Mouse (Mus musculus) hindlimb bud, embryonic 11.5 days (tissue): ENCODE results near the gene Ldlr.
"Not testable (repeated sequence)": the region's sequence is repeated elsewhere in the genome, so short reads cannot be mapped to it uniquely, and the experiment has no call there.

Experiments
- DNase-seq: peaks from one replicate; pipeline ENCODE4 v3.0.0-alpha.2; 2012; ENCODE audit warnings: low read depth, low spot score; ENCODE audit errors: extremely low spot score

Ldlr gene

DNA sequence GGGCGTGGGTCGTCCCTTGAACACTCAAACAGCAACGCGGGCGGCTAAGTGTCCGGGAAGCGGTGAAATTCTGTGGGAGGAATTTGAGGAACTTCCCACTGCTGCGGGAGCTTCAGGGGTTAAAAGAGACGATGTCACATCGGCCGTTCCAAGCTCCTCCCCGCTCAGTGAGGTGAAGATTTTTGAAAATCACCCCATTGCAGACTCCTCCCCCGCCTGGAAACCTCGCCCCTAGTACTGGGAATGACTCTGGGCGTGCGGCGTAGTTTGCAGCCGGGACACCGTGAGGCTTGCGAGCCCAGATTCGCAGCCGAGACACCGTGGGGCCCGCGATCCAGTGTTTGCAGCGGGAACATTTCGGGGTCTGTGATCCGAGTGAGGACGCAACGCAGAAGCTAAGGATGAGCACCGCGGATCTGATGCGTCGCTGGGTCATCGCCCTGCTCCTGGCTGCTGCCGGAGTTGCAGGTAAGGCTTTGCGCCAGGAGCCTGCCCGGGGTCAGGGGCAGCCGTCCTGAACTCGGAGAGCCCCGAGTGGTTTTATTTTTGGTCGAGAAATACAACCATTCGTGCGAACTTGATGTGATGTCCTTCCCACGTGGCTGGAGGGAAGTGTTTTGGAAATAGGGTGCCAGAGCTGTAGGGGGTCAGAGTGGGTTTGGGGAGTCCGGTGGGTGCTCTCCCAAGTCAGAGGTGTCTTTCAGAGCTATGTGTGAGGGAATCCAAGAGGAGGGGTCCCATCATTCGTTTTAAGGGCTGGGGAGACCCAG is at the start of gene Ldlr:
Gene Ldlr (plus strand): TSS at position 107 of the 770 bp plus-strand sequence.
- DNase-seq: peak; percentile 73

- DNase-seq: no peak
Measured at GRCm38 (mm10) chr9:21677706-21678105, 45.6 kb upstream of the Ldlr start.

DNA sequence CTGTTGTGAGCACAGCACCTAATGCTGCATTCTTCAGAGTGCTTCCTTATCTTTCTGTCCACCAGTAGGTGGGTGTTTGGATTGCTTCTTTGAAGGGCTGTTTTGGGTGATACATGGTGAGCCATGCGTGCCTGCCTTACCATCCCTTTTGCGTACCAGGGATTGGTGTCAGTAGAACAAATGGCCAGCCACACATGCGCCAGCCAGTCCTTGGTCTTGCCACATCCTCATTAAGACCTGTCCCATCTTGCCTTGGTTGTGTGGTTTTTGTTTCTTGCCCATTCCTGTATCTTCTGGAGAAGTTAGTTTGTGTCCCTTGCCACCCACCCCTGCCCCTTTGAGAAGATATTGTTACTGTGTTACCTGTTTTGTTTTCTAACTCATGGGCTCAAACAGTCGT is 42.8 kb upstream of the Ldlr start:
- DNase-seq: no peak

- DNase-seq: no peak
Measured at GRCm38 (mm10) chr9:21682827-21683226, 40.5 kb upstream of the Ldlr start.

GRCm38 (mm10) chr9:21683897-21684296 is 39.4 kb upstream of the Ldlr start:
- DNase-seq: no peak

DNA sequence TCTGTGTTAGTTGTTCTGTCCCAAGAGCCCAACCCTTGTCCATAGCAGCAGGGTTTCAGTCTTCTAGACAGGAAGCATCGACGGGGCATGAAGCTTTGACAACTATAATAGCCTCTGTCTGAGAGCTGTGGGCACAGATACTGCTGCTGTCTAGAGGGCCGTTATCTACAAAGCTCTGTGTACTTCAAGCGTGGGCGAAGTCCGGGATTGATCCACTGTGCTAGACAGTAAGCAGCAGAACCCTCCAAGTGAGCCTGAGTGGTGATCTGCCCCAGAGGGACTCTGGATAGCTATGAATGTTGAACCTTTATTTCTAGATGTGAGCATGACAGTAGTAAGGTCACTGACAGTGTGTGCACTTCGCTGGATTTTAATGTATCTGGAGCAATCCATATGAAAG is 34.7 kb upstream of the Ldlr start:
- no peak for DNase-seq

- DNase-seq: no peak
Measured at GRCm38 (mm10) chr9:21690031-21690430, 33.3 kb upstream of the Ldlr start.

DNA sequence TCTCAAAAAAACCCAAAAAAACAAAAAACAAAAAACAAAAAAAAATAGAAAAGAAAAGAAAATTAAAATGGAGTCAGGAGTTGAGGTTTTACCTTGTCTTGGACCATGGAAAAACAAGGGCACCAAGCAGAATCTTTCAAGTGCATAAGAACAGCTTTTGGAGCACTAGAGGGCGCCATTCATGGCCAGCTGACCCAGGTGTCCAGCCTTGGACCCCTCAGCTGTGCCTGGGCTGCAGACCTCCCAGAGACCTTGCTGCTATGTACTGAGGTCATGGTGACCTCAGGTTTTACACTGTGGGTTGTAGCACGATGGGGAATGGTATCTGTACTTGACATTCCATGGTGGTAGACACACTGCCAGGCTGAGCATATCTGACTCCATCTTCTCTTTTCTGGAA is 31.4 kb upstream of the Ldlr start:
- peak; percentile 12 for DNase-seq

- DNase-seq: no peak
Measured at GRCm38 (mm10) chr9:21692491-21692890, 30.8 kb upstream of the Ldlr start.

- no peak for DNase-seq
Measured at GRCm38 (mm10) chr9:21694071-21694470, 29.2 kb upstream of the Ldlr start.

DNA sequence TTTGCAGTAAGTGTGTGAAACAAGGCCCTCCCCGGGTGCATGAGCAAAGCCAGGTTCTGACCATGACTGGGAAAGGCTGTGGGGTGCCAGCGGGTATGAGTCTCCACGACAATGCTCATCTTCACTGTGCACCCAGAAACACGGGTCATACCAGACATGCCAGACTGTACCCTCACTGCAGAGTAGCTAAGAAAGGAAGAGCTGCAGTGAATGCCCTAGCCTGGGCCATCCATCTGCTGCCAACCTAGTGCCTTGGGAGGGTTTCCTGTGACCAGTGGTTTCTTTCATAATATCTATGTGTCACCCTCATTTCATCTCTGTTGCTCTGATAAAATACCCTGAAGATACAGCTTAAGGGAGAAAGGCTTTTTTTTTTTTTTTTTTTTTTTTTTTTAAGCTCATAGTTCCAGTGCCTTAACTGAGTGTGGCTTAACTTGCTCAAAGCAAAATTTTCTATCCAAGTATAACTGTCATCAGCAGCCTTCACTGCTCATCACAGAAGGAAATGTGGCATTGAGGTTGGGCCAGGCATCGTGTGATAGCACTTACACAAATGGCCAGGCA is 28.0 kb upstream of the Ldlr start:
- DNase-seq: no peak

DNA sequence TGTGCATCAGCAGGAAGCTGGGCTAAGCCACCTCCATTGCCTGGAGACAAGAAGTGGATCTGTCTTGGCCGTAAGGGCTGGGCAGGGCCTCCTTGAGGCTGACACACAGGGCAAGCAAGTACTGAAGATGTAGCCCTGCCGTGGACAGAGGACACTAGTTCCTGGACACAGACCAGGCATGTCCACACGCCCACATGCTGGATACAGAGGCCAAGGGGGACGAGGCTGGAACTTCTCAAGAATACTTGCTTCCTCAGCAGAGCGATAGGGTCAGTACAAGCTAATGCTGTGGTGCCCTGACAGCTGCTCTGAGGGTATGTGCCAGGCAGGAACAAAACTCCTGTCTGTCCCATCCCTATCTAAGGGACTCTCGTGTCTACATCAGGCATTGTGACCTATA is 26.2 kb upstream of the Ldlr start:
- no peak for DNase-seq

GRCm38 (mm10) chr9:21699280-21699679 is 24.0 kb upstream of the Ldlr start:
- DNase-seq: not testable (repeated sequence)

DNA sequence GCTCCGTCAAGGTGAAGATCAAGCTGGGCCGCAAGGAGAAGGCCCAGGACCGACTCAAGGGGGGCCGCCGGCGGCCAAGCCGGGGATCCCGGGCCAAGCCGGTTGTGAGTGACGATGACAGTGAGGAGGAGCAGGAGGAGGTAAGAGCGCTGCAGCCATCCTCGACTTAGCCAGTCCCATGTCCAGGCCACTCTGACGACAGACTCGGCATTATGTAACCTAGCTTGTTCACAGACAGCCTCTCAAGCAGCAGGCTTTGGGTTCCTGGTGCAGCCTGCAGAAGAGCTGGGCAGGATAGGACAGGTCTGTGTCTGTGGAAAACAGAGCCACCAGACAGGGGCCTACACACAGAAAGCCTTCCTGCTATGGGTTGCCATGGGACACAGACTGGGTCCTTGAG is 22.2 kb upstream of the Ldlr start:
- DNase-seq: no peak

DNA sequence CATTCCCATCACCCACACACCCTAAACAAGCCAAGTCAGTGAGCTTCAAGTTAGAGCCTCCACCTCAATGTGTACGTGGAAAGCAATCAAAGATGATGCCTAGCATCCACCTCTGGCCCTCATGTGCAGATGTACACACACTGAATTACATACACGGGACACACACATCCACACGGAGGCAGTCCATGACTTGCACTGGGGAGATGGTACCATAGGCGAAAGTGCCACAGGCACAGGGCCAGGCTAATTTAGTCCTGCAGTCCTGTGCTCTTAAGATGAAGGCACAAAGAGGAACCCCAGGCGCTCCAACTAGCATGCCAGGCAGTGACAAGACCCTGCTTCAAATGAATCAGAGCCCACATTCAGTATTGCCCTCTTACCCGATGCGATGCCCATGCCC is 19.8 kb upstream of the Ldlr start:
- DNase-seq: no peak

DNA sequence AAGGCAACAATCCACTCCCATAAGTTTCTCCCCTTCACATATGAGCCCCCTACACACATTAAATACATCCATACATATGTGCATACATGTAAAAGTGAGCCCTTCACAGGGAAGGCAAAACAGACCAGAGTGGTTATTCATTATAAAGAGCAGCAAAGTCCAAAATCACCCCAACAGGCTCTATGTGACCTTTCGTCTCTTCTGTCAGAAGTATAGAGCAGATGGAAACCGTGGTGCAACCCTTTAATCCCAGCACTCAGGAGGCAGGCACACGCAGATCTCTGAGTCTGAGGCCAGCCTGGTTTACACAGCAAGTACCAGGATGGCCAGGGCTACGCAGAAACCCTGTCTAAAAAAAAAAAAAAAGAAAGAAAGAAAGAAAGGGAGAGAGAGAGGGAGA is 17.2 kb upstream of the Ldlr start:
- no peak for DNase-seq

- no peak for DNase-seq
Measured at GRCm38 (mm10) chr9:21706586-21707265, 16.6 kb upstream of the Ldlr start.

DNA sequence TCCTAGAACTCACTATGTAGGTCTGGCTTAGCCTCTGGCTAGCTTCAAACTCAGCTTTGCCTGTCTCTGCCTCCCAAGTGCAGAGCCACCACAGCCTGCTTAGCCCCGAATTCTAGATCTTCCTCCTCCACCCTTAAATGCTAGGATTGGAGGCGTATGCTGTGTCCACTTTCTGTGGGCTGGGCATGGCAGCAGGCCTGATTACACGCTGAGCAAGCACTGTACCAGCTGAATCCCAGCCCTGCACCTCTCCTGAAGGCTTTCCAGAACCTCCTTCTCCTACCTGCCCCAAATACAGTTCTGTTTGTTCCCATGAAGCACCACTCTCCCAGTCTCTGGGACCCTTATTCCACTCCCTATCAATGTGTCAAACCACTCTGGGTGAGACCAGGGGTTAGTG is 13.9 kb upstream of the Ldlr start:
- no peak for DNase-seq

- DNase-seq: no peak
Measured at GRCm38 (mm10) chr9:21715298-21715697, 8.0 kb upstream of the Ldlr start.

- DNase-seq: no peak
Measured at GRCm38 (mm10) chr9:21717015-21717414, 6.3 kb upstream of the Ldlr start.

DNA sequence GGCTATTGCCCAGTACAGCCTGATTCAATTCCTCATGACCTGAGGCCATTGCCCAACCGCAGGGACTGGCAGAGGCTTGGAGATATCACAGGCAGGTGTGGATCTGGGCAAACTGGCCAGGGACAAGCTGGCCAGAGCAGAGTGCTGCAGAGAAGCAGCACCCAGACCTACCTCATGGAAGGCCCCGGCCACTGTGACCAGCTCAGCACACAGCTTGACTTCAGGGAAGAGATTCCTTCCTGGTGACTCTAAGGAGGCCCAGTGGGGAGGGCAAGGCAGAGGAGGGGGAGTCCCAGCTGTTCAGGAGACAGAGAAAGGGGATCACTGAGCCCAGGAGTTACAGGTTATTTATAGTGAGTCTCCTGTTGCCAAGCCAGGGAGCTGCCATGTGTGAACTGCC is 2.2 kb upstream of the Ldlr start:
- DNase-seq: no peak

DNA sequence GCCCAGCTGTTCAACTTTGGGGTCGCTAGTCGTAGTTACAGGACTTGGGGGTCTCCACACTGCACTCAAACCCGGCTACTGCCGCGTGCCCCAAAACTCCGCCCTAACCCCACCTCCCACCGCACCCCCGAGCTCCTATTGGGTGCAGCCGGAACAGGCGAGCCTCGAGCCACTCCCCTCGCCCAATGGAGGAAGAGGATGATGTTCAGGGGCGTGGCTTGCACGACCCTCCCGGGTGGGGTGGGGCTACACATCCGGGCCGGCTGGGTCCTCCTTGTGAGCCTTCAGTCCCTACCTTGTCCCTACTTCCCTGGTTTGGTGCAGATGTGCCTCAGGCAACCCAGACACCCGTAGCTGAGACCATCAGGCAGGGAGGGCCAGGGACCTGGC is 859 bp downstream of the Ldlr start:
- peak; percentile 61 for DNase-seq
